In genomic region chr17:45686716-45687115, GRCm38 (mm10) we compare ENCODE assay signal across 8 mouse cellular contexts. TPM values are rescaled to one million over a fixed set of nuclear protein-coding genes. Genes with fewer than 3 reads are reported as not detected.
A peak's percentile ranks its signal among the peaks of the same experiment; 100 is the strongest.
DNase-seq lines count a peak whose midpoint lies in the region; ATAC-seq lines count a peak whose summit lies in the region.

Gene Tmem63b, minus strand, starts transcription at chr17:45686905.

- no peaks in the 10 kb centered on the region for H3K27me3 ChIP-seq in midbrain, embryonic 14.5 days (ENCODE audit: control insufficient read depth, insufficient read depth, low read length)

- peak within 1 kb of the TSS; percentile 95 for H3K4me3 ChIP-seq in midbrain, embryonic 14.5 days (replicated peaks; ENCODE audit: low read depth, low read length)

- H3K9me3 ChIP-seq in midbrain, embryonic 14.5 days (ENCODE audit: control insufficient read depth, low read length): no peaks in the 10 kb centered on the region

- peak within 1 kb of the TSS; percentile 92 for H3K9ac ChIP-seq in midbrain, embryonic 14.5 days (replicated peaks; ENCODE audit: low read length)

- no peak for ATAC-seq in midbrain, embryonic 14.5 days (ENCODE audit: low FRiP score, low TSS enrichment)

- H3K36me3 ChIP-seq in midbrain, embryonic 14.5 days (ENCODE audit: control insufficient read depth, insufficient read depth, low read length): no peaks in the 10 kb centered on the region

- peak within 1 kb of the TSS; percentile 84 for H3K4me2 ChIP-seq in midbrain, embryonic 14.5 days (ENCODE audit: low read length)

- peaks cover 22% of the 10 kb centered on the region for H3K4me1 ChIP-seq in midbrain, embryonic 14.5 days (ENCODE audit: control insufficient read depth, insufficient read depth, low read length)

- DNase-seq in adrenal gland, adult 18-20 months (ENCODE audit: low spot score in 2 of 2): no peak
- DNase-seq in adrenal gland, adult (ENCODE audit: inconsistent age in 2 of 2, low spot score in 1 of 2): no peak
- DNase-seq in A20 (ENCODE audit: low read depth, low spot score): peak; percentile 74
- peak; percentile 58 for DNase-seq in c-Kit-positive CD71-positive TER-119-negative erythroid progenitor cells, embryonic 14.5 days (ENCODE audit: low read depth)
- DNase-seq in heart, adult 8-10 months (ENCODE audit: low spot score): no peak
- DNase-seq in layer of hippocampus, postnatal 25 days (ENCODE audit: extremely low spot score in 1 of 2, low spot score in 1 of 2): no peak
- DNase-seq in midbrain, embryonic 14.5 days: peak; percentile 21
- DNase-seq in ovary, postnatal 10 days (ENCODE audit: low spot score): no peak

- WGBS in midbrain, embryonic 14.5 days: 11% methylated on average over 12 of the region's 12 CpGs

- peak within 1 kb of the TSS; percentile 93 for H3K27ac ChIP-seq in midbrain, embryonic 14.5 days (replicated peaks; ENCODE audit: low read depth, low read length)

RNA-seq across cellular contexts. Expression of gene Tmem63b, which starts in this region (rescaled TPM):
- total RNA-seq in adrenal gland, adult 18-20 months (2021): 10 to 100 TPM; 41.0 to 41.4 TPM
- 10 to 100 TPM; 91.5 to 96.4 (median 93.2) TPM for total RNA-seq in heart, adult 8-10 months (2022)
- total RNA-seq in layer of hippocampus, postnatal 25 days (2021): 100 to 1,000 TPM; 176 to 191 TPM
- 123 and 130 TPM in 2 replicates for polyA plus RNA-seq in midbrain, embryonic 14.5 days (2014; fragmentation: Nextera tagmentation; extraction: Ambion mirVana)

Comparison
In these comparisons a context has a peak if more than half of its experiments do, and no peak if none do; other contexts are left out.
1. DNase-seq: peak in A20 (single experiment), c-Kit-positive CD71-positive TER-119-negative erythroid progenitor cells, embryonic 14.5 days (single experiment) and midbrain, embryonic 14.5 days (single experiment); none in adrenal gland, adult 18-20 months (0 of 2), adrenal gland, adult (0 of 2), heart, adult 8-10 months (single experiment), layer of hippocampus, postnatal 25 days (0 of 2) and ovary, postnatal 10 days (single experiment).